Mouse (Mus musculus) retina, embryonic 14.5 days (tissue): ENCODE data around the gene Tnxb.
"Not testable (repeated sequence)": the region's sequence is repeated elsewhere in the genome, so short reads cannot be mapped to it uniquely, and the experiment has no call there.

Source experiments
- DNase-seq: peaks from one replicate; pipeline ENCODE4 v3.0.0-alpha.2; 2015; ENCODE audit warnings: low spot score

Tnxb gene

DNA sequence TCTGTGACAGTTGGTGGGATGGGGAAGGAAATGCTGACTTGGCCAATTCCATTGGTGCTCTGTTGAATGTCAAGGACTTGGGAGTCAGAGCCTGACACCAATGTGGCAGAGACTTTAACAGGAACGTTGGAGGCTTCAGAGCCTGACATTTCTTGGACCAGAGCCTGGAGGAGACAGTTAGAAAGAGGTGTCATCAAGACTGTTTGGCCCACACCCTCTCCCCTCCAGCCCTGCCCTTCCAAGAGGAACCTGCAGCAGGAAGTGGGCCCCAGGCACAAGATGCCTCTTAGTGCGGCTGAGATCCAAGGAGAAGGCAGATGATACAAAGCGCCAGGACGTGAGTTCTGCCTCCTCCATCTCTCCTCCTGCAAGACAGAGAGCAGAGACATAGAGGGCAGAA, 69.9 kb downstream of the Tnxb start:
- DNase-seq = no peak

DNA sequence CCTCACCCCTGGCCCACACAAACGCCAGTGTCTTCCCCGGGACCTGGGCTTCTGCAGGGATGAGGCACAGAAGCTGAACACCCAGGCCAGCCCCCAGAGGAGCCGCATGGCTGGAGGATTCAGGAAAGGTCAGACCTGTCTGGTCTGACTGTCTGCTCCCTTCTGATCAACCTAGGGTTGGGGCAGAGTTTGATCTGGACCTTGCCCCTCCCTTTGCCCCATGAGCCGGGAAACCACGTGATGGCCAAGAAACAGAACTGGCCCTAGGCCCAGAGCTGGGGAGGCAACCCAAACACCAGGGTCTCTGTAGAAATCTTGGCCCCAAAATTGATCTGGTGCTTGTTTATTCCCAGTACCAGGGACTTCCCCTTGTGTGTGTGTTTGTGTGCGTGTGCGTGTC, 73.4 kb downstream of the Tnxb start, which contains the start of gene C4b:
C4b (minus strand) TSS at position 164 of the 400 bp plus-strand sequence.
- DNase-seq = no peak

DNA sequence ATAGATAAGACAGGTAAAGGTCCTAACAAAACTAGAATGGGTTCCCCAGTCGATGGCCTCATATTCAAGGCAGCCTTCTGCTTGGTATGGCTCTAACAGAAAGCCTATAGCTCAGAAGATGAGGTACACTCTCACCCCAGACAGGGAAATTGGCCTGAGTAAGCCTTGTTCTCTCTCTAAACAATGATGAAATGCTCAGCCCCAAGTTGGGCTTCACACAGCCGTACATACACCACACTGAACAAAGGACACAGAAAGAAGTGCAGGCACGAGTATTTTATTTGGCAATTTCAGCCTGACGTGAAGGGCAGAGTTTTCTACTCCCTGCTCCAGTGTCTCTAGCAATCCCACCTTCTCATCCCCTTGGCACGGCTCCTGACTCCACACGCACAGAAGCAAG, 73.9 kb downstream of the Tnxb start:
- no peak for DNase-seq

DNA sequence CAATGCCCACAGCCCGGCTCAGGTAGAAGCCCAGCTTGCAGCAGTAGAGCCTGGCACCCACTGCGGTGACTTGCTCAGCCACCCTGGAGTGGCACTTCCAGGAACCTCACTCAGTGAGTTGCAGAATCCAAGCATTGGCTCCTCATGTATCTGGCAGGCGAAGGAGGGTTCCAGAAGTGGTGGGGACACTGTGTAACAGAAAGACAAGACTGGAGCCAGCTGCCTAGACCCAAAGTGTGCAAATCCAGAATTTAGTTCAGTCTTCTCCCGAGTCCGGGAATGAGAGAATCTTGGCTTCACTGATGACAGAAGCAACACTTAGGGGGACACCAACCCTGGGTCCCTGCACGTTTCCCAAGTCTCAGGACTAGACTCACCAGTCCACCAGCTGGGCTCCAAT, 74.3 kb downstream of the Tnxb start:
- DNase-seq = not testable (repeated sequence)

DNA sequence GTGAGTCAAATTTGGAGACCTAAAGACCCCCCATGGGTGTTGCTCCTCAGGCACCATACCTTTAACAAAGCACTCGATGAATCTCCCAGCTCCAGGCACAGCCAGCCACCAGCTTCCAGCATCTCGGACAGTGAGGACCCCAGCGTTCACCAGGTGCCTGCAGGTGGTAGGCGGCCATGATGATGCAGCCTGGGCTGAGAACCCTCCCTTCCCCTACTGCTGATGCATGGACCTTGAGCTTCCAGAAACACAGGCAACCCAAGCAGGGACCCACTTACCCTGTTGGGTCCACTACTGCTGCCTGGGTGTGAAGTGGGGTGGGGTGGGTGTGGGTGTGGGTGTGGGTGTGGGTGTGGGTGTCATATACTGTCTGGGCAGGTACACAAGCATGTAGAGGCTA, 74.8 kb downstream of the Tnxb start:
- not testable (repeated sequence) for DNase-seq

DNA sequence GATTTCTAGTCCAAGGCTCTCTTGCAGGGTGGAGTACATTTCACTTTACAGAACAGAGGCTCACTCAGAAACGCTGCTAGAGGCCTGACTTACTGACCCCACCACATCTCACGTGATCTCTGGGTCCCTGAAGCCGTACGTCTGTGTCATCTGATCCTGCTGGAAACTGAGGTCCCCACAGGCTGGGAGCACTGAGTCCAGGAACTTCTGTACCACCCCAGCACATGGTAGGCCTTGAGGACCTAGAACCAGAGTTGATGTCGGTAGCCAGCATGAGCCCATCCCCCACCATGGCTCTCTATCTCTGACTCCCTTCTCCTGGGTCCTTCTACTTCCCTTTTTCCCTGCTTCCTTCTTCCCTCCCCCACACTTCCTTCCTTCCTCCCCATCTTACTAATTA, 76.2 kb downstream of the Tnxb start:
- DNase-seq = no peak

DNA sequence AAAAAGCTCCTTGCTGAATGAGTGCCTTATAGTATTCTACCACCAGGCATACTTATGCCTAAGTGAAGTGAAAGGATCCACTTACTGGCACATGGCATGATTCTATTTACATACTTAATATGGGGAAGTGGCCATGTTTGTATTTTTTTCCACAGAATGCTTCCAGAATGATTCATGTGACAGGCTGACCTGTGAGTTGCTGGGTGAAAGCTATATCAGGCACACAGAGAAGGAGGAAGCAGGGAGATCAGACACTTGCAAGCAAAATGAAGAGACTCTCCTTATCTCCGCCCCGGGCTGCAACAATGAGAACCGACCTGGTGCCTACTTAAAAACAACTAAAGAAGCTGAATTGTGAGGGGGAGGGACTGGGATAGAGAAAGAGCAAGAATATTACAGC, 91.1 kb downstream of the Tnxb start:
- no peak for DNase-seq
